Mouse (Mus musculus): Measurements from ENCODE around the gene Smarcc1.

The Smarcc1 gene

GRCm38 (mm10) chr9:110284075-110284697 lies 166.7 kb downstream of the Smarcc1 start:
- DNase-seq (ENCODE audit: low spot score in 2 of 2), result no peak

GRCm38 (mm10) chr9:110287321-110287924 lies 169.9 kb downstream of the Smarcc1 start:
- no peak for DNase-seq (ENCODE audit: low spot score in 2 of 2)

Measured in spleen, postnatal 4 days (tissue).